Mouse (Mus musculus) bone marrow macrophage, adult 2 months (primary cell): ENCODE data around the gene Crk.

ENCODE experiments used
- CTCF ChIP-seq: IDR thresholded peaks from 2 replicates; pipeline ENCODE4 v1.5.1; 2012; ENCODE audit warnings: low read depth, mild to moderate bottlenecking, low read length, moderate library complexity
- POLR2A ChIP-seq: IDR thresholded peaks from 2 replicates; pipeline ENCODE4 v1.6.1; 2012; ENCODE audit warnings: mild to moderate bottlenecking, low read depth, low read length, borderline replicate concordance

- TF ChIP-seq CTCF (no peak), POLR2A (no peak)
Observed at GRCm38 (mm10) chr11:75657841-75658240, 21.2 kb upstream of the Crk start.
